Mouse (Mus musculus) heart, postnatal 36 days (tissue): Measurements from ENCODE around the gene Tex9. TPM values are rescaled to one million over a fixed set of nuclear protein-coding genes. Genes with fewer than 3 reads are reported as not detected.
"Not testable (repeated sequence)": the region's sequence is repeated elsewhere in the genome, so short reads cannot be mapped to it uniquely, and the experiment has no call there.

ENCODE experiments used
- DNase-seq, 2 experiments: peaks; one replicate each; pipeline ENCODE4 v3.0.0; 2021 to 2022
- intact Hi-C: fragments of 180-260 bp; cut with DNase I; formaldehyde crosslinking; loops from one replicate; pipeline ENCODE4 v1.15.1; 2025
- microRNA-seq, 2 experiments: library from miRNA; unstranded; fragments of <30 nt; microRNA quantifications; one replicate each; pipeline ENCODE4 v1.2.0; 2021; ENCODE audit warnings: borderline number of aligned reads in 2 of 2
- total RNA-seq, 2 experiments: library from RNA; stranded (reverse); gene quantifications; 2 replicates each; pipeline ENCODE4 v1.2.3; 2021

Tex9 gene
- total RNA-seq, 2 experiments from 2014 or later: 0.98 to 2.1 TPM

DNA sequence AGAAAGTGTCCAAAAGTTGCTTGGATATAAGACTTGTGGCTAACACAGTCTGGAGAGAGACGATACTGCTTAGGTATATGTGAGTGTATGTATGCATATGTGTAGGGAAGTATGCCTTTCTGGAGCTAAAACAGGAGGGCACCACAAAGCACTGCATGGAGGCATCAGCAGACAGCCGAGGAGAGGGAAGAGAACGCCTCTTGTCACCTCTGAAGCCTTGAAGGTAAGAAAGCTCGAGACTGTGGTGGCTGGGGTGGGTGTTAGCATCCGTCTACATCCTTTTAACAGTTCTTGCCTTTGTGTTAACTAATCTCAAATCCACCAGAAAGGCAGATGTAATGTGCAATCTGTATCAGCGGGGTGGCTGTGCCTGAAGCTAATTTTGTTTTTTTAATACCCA, 88.6 kb downstream of the Tex9 start:
- intact Hi-C loops: no loop called here

DNA sequence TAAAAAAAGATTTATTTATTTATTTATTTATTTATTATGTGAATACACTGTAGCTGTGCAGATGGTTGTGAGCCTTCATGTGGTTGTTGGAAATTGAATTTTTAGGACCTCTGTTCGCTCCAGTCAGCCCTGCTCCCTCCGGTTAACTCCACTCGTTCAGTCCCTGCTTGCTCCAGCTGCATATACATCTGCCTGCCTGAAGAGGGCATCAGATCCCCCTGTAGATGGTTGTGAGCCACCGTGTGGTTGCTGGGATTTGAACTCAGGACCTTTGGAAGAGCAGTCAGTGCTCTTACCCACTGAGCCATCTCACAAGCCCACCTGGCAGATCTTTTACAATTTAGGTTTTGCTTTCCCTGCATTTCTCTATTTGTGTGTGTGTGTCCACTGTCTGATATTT, 90.2 kb downstream of the Tex9 start:
- DNase-seq, intact Hi-C loops: not testable (repeated sequence)

More for the DNA sequence above, 88.6 kb downstream of the Tex9 start:
- no peak for DNase-seq

Small RNA genes within 50 kb of the gene (microRNA-seq; reads per million reads assigned to microRNA genes)
- gene Gm28010: 0 reads per million in 2 experiments

Other genes starting within 250 kb of the Tex9 start
- gene Zfp280d, start 217.4 kb downstream of the Tex9 start, total RNA-seq: 10 to 100 TPM; 19.3 to 23.0 TPM
- gene Mns1, start 54.2 kb downstream of the Tex9 start, total RNA-seq: under 1 TPM; 0.14 to 0.30 TPM
- gene Rfx7, start 40.0 kb upstream of the Tex9 start, total RNA-seq: 1 to 10 TPM; 8.5 to 9.4 TPM
- 100 to 1,000 TPM; 366 to 383 TPM for gene Nedd4, start 170.1 kb upstream of the Tex9 start, total RNA-seq